Mouse (Mus musculus): ENCODE results near the gene Galnt15.

GRCm38 (mm10) chr14:32032522-32032921 lies 3.7 kb downstream of the Galnt15 start:
- TF ChIP-seq ZNF384 (IDR thresholded peaks at IDR 0.05; ENCODE audit: low read depth, low read length) (no peak), ZC3H11A (IDR thresholded peaks at IDR 0.05; ENCODE audit: borderline replicate concordance, low read depth, low read length) (peak; percentile 80), HCFC1 (IDR thresholded peaks at IDR 0.05; ENCODE audit: borderline replicate concordance, insufficient read depth, low read length) (no peak), CHD2 (IDR thresholded peaks at IDR 0.05; ENCODE audit: low read depth, low read length) (no peak)

Data from ES-E14 (cell line).